13 mouse cellular contexts compared by ENCODE assay signal in genomic region chr1:154104006-154104600, GRCm38 (mm10).
A peak's percentile ranks its signal among the peaks of the same experiment; 100 is the strongest.
DNase-seq lines count a peak whose midpoint lies in the region; ATAC-seq and TF ChIP-seq lines count a peak whose summit lies in the region.
"Had no signal": no experiment of that assay in that cellular context is flagged by ENCODE, and none has a peak within 500 bp of the region (broad histone marks: within the 10 kb centered on the region; RNA-seq: fewer than 3 reads in every experiment).

No protein-coding gene starts in this region.

- no peak for TF ChIP-seq POLR2A in heart, adult 2 months (IDR thresholded peaks at IDR 0.05; ENCODE audit: insufficient read depth, low read depth, low read length)
- no peak for TF ChIP-seq POLR2A in bone marrow, adult 2 months (IDR thresholded peaks at IDR 0.05; ENCODE audit: borderline replicate concordance, control insufficient read depth, low read depth, low read length)

- H3K27me3 ChIP-seq in heart, adult 2 months (ENCODE audit: control insufficient read depth, insufficient read depth, low read length): no peaks in the 10 kb centered on the region
- no peaks in the 10 kb centered on the region for H3K27me3 ChIP-seq in midbrain, embryonic 11.5 days (ENCODE audit: control insufficient read depth, insufficient read depth, low read length)
- no peaks in the 10 kb centered on the region for H3K27me3 ChIP-seq in midbrain, embryonic 13.5 days

- no peak overlapping the region for H3K4me2 ChIP-seq in midbrain, embryonic 11.5 days
- no peak overlapping the region for H3K4me2 ChIP-seq in midbrain, embryonic 13.5 days (replicated peaks)
- H3K4me2 ChIP-seq: heart, embryonic 11.5 days had no signal

- DNase-seq in heart, adult 2 months: peak in 1 of 2 experiments; percentile 18
- no peak for DNase-seq in heart, postnatal 36 days
- peak; percentile 12 for DNase-seq in midbrain, embryonic 11.5 days (ENCODE audit: low spot score, missing footprints)
- DNase-seq in gastrocnemius, adult 8-10 months (ENCODE audit: low spot score in 2 of 2): no peak
- DNase-seq in frontal cortex, postnatal 25 days (ENCODE audit: low spot score in 2 of 2): no peak
- DNase-seq: cerebellum, adult 9-10 months; kidney, postnatal 14 days; lung, postnatal 10 days; right cerebral cortex, postnatal 14 days had no signal

- H3K4me1 ChIP-seq in heart, adult 2 months (ENCODE audit: control insufficient read depth, insufficient read depth, low read length): peaks cover 8% of the 10 kb centered on the region
- H3K4me1 ChIP-seq in midbrain, embryonic 11.5 days (ENCODE audit: control insufficient read depth, insufficient read depth, low read length): peaks cover 9% of the 10 kb centered on the region
- peaks cover 14% of the 10 kb centered on the region for H3K4me1 ChIP-seq in midbrain, embryonic 13.5 days (replicated peaks)
- peaks cover 2% of the 10 kb centered on the region; the same call in 1 of the 2 replicates for H3K4me1 ChIP-seq in bone marrow, adult 2 months (ENCODE audit: control insufficient read depth, insufficient read depth, low read length)

- no peaks in the 10 kb centered on the region for H3K79me2 ChIP-seq in heart, adult 2 months (replicated peaks; ENCODE audit: control insufficient read depth, insufficient read depth, low read length)

- no peak for TF ChIP-seq CTCF in heart, adult 2 months (IDR thresholded peaks at IDR 0.05)
- TF ChIP-seq CTCF in bone marrow, adult 2 months (IDR thresholded peaks at IDR 0.05; ENCODE audit: control insufficient read depth, insufficient read depth, low read length): no peak

- H3K27ac ChIP-seq in heart, adult 2 months: peak overlapping the region; percentile 83
- no peak overlapping the region for H3K27ac ChIP-seq in midbrain, embryonic 11.5 days (ENCODE audit: low read depth, low read length)
- H3K27ac ChIP-seq in midbrain, embryonic 13.5 days: no peak overlapping the region
- peak overlapping the region; percentile 77 for H3K27ac ChIP-seq in bone marrow, adult 2 months (ENCODE audit: control insufficient read depth, insufficient read depth, low read depth, low read length, poor library complexity)

- no peak overlapping the region for H3K9ac ChIP-seq in heart, adult 2 months (ENCODE audit: low read depth, low read length)
- no peak overlapping the region for H3K9ac ChIP-seq in midbrain, embryonic 11.5 days (ENCODE audit: low read length)
- H3K9ac ChIP-seq in midbrain, embryonic 13.5 days (replicated peaks): no peak overlapping the region

- H3K36me3 ChIP-seq in heart, adult 2 months (ENCODE audit: control insufficient read depth, insufficient read depth, low read length): no peaks in the 10 kb centered on the region
- no peaks in the 10 kb centered on the region for H3K36me3 ChIP-seq in midbrain, embryonic 11.5 days (ENCODE audit: control insufficient read depth, insufficient read depth, low read length)
- H3K36me3 ChIP-seq in midbrain, embryonic 13.5 days: no peaks in the 10 kb centered on the region

- no peak overlapping the region for H3K4me3 ChIP-seq in heart, adult 2 months
- H3K4me3 ChIP-seq in midbrain, embryonic 11.5 days (ENCODE audit: low read depth, low read length): no peak overlapping the region
- H3K4me3 ChIP-seq in midbrain, embryonic 13.5 days (replicated peaks): no peak overlapping the region
- no peak overlapping the region for H3K4me3 ChIP-seq in bone marrow, adult 2 months (replicated peaks; ENCODE audit: control insufficient read depth, low read depth, low read length)

- H3K9me3 ChIP-seq in midbrain, embryonic 11.5 days (ENCODE audit: control insufficient read depth, low read length): no peaks in the 10 kb centered on the region
- no peaks in the 10 kb centered on the region for H3K9me3 ChIP-seq in midbrain, embryonic 13.5 days

- TF ChIP-seq EP300 in heart, adult 2 months (IDR thresholded peaks at IDR 0.05; ENCODE audit: insufficient read depth, low read depth, low read length): no peak

- ATAC-seq in midbrain, embryonic 11.5 days (ENCODE audit: low FRiP score): no peak
- no peak for ATAC-seq in midbrain, embryonic 13.5 days
- ATAC-seq in neutrophil, adult 5-6 weeks (ENCODE audit: extremely low read depth, insufficient number of reproducible peaks, low FRiP score, poor library complexity, severe bottlenecking): peak; percentile 30; the same call in 1 of the 2 replicates

- intact Hi-C loops in heart, adult 2 months (cut with DNase I): loop anchor here (5.0 kb wide), 1 partner anchor 207 kb away; the partner anchor contains the start of gene Glul
- intact Hi-C loops in heart, postnatal 36 days (cut with DNase I): loop anchor here (5.0 kb wide), 1 partner anchor 37 kb away; no protein-coding TSS in a partner anchor

- 85% methylated on average over 4 of the region's 4 CpGs for WGBS in heart, adult 2 months
- WGBS in midbrain, embryonic 11.5 days: 80% methylated on average over 4 of the region's 4 CpGs
- WGBS in midbrain, embryonic 13.5 days: 78% methylated on average over 4 of the region's 4 CpGs
- WGBS in bone marrow, adult 2 months: 65% methylated on average over 4 of the region's 4 CpGs

Comparison
In these comparisons a context has a peak if more than half of its experiments do, and no peak if none do; other contexts are left out.
1. H3K27ac ChIP-seq: peak in heart, adult 2 months (single experiment) and bone marrow, adult 2 months (single experiment); none in midbrain, embryonic 11.5 days (single experiment) and midbrain, embryonic 13.5 days (single experiment).